Mouse (Mus musculus) forelimb bud, embryonic 11.5 days (tissue): ENCODE results near the gene Cdk5.

Experiments used
- DNase-seq: peaks from one replicate; pipeline ENCODE4 v3.0.0-alpha.2; 2012; ENCODE audit warnings: low read depth, low spot score

Gene Cdk5

DNA sequence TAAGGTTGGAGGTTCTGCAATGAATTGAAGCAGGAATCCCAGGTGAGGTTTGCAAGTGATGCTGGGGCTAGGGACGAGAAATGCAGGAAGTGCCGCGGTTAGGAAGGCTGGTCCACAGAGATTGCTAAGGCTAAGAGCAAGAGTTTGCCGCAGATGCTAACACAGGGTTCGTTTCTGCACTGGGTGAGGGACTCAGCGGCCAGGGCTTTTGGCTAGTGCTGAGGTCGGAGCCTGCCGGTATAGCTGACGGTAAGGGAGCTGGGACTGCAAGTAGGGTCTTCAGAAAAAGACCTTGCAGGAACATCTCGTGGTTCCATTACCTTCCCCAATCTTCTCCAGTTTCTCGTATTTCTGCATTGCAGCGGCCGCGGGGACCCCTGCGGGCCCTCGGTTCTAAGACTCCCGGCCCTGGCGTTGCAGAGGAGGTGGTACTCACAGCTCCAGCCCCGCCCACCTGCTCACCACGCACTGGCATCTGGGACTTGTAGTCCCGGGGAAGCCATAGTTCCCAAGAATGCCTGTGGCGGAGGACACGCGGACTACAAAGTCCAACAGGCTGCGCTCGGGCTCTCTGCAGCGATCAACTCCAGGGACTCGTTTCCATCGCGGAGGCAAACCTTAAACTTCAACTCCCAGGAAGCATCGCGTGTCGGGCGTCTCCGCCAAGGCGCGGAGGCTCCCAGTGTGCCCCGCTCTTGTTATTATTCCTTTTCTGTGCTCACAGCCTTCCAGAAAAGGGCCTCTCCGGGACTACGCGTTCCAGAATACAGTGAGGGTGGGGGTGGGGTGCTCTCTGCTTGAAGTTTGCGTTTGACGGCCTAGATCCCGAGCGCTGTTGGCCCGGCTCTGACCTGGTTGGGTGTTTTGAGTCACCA, at the start of gene Cdk5, which contains the start of gene Slc4a2:
Cdk5 (minus strand) TSS at position 402 of the 875 bp plus-strand sequence.
Slc4a2 (plus strand) TSS at position 709 of the 875 bp plus-strand sequence.
- peak; percentile 99 for DNase-seq

DNA sequence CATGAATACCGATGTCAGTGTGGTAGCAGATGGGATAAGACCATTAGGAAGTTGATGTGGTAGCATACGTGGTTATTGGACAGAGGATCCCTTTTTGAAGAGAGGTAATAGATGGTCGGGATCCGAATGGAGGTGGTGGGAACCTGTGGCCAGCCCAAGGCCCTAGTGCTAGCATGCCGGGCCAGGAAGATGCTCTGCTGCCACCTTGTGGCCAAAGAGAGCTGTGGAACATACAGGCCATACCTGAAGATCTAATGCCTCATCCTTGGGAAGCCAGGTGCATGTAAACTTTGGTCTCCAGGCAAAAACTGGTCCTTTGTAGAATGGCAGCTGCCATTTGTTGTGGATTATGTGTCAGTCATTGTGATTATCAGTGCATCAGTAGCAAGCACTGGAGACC, 47.3 kb upstream of the Cdk5 start:
- DNase-seq, result peak; percentile 78

DNA sequence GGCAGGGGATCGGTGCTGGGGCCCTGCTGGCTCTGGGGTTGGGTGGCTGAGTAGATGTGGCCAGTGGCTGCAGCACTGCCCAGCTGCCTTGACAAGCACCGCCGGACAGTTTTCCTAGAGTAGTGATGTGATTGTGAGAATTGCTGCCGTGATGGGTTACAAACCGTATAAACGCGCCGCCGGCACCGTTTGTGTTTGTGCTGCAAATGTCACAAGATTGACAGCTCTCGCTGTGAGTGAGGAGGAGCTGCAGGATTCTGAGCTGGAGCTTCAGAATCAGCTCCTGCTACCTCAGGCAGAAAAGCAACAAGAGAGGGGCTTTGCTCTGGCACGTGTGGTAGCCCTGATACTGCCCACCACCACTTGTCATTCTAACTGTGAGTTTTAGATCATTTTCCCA, 43.4 kb upstream of the Cdk5 start:
- DNase-seq, result no peak

DNA sequence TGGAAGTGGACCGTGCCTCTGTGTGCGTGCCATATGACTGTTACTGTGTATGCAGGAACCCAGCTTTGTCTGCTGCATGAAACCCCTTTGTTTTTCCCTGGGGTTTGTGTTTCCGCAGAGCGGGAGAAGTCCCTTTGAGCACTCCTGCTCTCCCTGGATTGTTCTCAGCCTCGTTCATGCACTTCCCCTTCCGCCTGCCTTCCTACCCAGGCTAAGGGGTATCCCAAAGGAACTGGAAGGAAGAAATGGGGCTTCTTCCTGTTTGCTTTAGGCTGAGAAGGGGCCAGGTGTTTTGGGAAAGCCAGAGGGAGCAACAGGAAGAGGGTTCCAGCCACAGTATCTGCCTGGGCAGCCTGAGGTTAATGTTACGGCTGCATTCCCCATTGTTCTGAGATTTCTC, 32.3 kb upstream of the Cdk5 start:
- DNase-seq, result no peak

DNA sequence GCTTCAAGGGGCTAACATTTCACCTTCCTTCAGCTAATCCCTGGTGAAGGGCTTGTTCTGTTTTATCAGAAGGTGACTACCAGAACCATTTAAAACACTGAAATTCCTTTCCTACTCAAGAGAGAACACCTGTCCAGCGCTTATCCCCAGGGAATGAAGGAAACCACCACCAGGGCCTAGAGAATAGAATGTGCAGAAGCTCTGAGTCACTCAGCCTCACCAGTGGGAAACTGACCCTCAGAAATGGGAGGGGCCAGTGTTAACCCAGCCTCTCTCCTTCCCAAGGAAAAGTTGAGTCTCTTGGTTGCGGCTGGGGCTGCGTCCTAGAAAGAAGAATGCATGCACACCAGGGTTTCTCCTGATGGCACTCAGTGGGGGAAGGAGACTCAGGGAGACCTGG, 31.7 kb upstream of the Cdk5 start:
- DNase-seq, result no peak

DNA sequence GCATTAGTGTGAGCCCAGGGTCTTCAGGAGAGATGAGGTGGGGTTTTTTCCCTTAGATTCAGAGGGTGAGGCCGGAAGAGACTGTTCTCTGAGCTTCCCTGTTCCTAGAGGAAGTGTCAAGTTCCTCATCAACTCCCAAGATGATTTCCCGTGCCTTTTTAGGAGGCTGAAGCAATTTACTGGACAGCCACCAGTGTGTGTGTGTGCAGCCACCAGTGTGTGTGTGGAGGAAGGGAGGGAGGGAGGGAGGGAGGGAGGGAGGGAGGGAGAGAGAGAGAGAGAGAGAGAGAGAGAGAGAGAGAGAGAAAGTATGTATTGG, 30.6 kb upstream of the Cdk5 start:
- DNase-seq, result no peak

DNA sequence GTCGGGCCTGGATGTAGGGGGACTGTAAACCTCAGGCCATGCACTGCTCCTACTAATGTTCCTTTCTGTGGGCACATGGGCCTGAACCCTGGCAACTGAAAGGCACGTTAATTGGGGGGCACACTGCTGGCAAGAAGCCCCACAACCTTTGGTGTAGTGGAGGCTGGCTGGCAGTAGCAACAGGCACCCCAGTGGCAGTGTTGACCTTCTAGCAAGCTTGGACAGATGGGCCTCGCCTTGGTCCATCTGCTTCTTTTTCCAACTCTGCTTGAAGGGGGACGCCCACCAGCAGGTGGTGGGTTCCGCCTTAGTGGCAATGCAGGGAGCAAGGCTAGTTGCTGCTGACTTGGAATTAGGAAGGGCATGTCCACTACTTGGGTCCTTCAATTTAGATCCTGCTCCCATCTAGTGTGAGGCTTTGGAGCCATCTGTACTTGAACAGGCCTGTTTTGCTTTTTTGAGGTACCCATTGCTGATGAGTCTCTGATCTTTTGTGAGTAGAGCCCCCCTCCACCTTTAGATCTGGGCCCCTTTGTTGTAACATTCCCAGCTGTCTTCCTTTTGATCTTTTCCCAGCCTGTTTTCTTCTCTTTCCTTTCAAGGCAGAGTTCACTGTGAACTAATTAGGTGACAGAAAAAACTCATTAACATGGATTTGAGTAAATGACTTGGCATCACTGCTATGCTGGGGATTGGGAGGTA, 30.1 kb upstream of the Cdk5 start:
- no peak for DNase-seq

DNA sequence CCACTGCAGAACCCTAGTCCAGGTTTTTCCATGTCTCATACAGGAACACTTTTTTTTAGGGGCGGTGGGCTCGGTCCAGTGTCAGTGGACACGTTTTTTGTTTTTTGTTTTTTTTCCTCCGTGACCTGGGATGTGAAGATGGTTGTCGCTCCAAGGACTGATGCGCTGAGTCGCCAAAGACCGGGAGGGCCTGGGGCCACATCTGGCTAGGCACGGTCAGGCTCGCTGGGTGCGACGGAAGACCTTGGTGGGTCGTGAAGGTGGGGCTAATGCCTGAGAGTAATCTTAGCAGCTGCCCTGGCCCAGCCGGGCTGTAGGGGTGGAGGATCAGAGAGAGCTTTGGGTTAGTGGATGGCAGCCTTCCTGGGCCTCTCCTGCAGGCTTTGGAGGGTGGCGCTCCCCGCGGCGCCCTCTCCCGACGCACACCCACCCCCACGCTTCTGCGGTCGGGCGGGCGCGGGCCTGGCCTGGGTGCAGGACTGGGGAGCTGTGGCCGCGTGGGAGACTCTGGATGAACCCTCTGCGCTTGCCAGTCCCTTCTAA, 29.4 kb upstream of the Cdk5 start:
- DNase-seq, result no peak

DNA sequence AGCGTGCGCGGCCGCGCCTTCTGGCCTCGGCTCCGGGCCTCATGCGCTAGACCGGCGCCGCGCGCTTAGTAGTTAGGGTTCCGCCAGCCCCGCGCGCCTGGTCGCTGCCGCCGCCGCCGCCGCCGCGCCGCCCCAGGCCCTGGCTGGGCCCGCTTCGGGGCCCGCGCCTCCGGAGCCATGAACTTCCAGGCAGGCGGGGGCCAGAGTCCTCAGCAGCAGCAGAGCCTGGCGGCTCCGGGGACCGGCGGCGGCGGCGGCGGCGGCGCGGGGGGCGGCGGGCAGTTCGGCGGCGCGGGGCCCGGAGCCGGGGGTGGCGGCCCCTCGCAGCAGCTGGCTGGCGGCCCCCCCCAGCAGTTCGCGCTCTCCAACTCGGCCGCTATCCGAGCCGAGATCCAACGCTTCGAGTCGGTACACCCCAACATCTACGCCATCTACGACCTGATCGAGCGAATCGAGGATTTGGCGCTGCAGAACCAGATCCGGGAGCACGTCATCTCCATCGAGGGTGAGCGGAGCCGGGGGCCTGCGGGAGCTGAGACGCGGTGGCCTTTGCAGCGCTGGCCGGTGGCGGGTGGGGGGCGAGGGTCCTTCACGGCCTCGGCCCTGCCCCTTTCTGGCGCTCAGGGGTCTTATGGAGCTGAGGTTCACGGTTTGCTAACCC, 28.8 kb upstream of the Cdk5 start, which contains the start of gene Agap3:
Agap3 (plus strand) TSS at position 148 of the 661 bp plus-strand sequence.
- no peak for DNase-seq

DNA sequence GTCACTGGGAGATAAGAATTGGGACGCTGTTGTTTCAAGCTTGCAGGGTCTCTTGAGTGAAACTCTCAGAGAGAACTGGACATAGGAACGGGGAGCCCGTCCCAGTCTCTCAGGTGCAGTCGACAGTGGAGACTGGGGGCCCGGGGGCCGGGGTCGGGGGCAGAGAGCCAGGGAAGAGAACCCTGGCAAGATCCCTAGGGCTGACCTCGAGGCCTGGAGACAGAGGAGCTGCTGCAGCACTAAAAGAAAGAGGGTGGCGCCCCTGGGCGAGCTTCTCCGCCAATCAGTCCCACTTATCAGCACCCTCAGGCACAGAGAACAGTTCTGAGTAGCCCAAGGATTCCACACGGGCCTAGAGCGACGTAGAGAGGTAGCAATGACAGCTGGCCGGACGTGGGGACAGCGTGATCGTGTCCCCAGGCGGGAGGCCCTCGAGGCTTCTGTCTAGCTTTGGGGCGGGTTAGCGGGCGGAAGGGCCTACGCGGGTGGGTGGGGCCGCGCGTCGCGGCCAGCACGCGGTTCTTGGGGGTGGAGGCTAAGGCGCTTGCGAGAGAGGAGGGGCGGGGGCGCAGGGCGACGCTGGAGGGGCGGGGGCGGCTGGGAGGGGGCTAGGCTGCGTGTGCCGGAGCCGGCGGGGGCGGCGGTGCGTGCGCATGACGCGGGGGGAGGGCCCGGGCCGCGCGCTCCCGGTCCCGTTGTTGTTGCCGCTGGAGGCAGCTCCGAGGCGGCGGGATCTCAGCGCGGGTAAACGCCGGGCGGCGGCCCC, 28.1 kb upstream of the Cdk5 start:
- peak; percentile 88 for DNase-seq

DNA sequence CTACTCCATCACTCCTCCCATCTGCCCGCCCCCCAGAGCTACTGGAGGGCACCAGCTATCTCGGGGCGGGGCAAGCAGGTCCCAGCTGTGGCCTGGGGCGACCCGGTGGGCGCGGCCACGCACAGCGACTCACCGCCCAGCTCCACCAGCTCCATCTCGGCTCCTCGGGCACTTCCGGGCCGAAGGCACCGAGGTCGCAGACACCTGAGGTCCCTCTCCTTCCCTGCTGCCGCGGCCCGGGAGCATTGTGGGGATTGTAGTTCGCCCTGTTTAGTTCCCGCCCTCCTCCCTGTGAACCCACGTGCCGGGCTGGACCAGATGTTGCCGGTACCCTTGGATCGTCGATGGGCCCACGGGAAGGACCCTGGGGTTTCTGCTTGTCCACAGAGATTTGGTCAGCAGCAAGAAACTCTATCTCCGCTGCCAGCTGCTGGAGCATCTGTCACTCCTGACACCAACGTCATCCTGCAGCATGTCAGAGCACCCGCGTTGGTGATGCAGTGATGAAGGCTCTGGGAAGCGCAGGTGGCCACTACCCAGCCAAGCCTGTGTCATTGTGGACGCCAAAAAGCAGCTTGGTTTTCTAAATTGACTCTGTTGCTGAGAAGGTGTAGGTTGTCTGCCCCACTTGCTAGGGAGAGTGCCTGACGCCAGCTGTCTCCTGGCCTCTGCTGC, 24.4 kb upstream of the Cdk5 start, which contains the start of gene Tmub1:
Tmub1 (minus strand) TSS at position 231 of the 675 bp plus-strand sequence.
- peak; percentile 84 for DNase-seq

DNA sequence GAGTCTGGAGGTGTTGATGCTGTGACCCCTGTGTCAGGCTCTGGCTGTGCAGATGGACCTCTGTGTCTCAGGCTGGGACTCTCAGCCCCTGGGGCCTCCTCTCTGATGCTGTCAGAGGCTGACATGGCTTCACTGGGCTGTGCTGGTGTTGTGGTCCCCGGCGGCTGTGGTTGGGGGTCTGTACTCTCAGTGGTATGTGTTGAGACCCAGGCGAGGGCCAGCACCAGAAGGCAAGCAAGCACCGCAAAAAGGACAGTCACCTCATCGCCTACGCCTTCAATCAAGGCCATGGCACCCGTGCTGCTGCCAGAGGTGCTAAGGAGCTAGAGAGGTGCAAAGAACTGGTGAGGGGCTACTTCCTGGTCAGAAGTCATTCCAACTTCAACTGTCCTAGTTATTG, 23.3 kb upstream of the Cdk5 start:
- DNase-seq, result no peak

DNA sequence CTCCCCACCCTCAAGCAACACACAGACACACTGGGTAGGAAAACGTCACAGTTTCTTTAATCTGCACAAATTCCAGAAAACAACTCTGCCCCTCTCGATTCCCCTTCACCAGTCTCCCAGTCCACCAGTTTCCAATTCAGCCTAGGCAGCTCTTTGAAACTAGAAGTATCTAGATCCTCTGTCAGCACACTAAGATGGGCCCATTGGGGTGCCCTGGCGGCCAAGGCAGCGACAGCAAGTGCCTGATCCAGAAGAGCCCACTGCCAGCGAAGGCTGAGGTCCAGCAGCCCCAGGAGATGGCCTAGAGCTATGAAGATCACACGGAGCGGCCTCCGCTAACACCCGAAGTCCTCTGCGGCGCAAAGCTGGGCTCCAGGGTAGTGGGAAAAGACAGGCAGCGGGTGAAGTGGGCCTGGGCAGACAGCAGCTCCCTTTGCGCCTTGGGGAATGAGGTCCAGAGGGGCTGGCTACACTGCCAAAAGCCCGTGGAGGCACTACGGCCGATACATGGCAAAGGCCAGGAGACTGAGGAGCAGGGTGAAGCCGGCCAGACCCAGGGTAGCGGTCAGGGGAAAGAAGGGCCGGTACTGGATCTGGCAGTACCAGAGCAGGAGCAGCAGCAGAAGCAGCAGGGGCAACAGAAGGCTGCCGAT, 22.2 kb upstream of the Cdk5 start:
- DNase-seq, result no peak

DNA sequence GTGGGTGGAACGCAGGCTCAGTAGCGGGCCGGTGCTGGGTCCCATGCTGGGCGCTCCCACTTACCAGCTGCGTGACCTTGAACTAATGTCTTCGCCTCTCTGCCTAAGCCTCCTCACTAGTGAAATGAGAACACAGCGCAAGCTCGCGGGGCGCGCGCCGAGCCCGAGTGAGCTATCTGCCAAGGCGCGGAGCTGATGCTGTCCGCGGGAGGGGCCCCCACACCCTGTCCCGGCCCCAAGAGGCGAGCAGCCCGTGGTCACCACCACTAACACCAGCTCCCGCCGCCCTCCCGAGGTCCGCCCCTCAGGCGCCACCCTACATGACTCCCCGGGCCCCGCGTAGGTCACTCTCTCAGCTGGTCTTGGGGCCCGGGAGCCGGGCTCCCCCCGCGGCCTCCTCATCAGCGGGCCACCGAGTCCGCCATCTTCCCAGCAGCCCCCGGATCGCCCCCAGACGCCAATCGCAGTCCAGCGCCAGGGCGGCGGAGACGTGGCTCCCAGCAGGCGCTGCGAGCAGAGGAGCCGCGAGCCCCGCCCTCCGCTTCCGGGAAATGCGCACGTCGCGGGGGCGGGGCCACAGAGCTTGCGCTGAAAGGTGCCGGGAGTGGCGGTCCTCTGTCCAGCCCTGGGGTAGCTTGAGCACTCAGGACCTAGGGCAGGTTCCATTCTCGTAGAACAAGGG, 21.6 kb upstream of the Cdk5 start, which contains the start of gene Fastk:
Fastk (minus strand) TSS at position 542 of the 682 bp plus-strand sequence.
- DNase-seq, result peak; percentile 84

DNA sequence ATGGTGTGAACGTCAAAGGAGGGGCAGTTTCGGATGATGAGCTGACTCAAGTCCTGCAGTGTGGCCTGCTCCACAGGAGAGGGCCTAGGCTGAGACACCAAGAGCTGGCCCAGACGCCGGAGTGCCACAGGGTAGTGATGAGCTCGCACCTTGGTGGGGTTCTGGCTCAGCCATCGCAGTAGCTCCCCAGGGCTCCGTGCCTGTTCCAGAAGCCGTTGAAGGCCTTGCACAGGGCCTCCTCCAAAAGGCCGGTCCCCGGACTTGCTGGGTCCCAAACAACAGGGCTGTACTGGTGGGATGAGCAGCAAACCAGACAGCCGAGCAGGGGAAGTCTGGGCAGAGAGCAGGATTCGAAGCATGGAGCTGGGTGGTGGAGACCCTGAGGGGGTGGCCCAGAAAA, 20.6 kb upstream of the Cdk5 start:
- no peak for DNase-seq

DNA sequence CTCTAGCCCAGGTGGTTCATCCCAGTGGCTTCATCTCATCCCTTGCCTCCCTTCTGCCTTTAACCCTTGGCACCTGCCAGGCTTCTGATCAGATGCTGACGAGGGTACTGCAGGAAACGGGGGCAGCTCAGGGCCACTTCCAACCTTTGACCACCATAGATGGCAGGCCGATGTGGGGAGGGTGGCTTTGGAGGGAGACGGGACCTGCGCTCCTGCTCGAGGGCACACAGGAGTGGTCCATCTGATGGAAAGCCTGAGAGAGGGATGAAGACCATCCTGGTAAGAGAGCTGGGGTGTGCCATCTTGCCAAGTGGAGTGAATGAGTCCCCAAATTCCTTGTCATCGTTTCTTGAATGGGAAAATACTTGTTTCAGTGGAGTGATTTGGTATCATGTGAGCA, 19.9 kb upstream of the Cdk5 start:
- no peak for DNase-seq

DNA sequence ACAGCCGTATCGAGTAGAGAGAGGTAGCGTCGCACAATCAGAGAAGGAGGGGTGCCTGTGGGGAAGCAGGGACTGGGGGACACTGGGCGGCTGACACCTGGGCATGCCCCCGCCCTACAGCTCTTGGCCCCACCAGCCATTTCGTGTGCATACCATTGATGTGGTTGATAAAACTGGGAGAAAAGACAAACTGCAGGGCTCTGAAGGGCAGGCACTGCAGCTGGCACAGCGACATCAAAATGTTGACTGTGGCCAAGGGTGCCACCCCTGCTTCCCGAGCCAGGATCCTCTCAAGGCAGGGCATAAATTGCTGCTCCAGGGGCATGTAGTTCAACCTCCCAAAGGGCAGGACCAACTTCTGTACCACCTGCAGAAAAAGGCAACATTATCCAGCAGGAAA, 18.7 kb upstream of the Cdk5 start:
- DNase-seq, result no peak

DNA sequence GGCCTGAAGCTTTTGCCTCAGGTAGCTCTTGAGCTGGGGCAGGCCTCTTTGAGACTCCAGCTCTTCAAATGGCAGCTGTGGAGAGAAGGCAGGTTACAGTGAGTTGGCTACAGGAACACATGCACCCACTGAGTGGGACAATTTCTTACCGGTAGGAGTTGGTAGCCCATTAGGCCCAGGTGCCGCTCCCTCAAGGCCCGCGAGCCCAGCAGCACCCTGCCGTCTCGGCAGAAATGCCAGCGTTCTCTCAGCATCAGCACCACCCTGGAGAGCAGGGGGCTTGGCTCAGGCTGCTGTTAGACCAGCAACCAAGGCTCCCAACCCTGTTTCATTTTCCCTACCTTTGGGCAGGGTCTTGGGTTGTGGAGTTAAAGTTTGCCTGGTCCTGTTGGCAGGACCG, 17.9 kb upstream of the Cdk5 start:
- DNase-seq, result no peak

DNA sequence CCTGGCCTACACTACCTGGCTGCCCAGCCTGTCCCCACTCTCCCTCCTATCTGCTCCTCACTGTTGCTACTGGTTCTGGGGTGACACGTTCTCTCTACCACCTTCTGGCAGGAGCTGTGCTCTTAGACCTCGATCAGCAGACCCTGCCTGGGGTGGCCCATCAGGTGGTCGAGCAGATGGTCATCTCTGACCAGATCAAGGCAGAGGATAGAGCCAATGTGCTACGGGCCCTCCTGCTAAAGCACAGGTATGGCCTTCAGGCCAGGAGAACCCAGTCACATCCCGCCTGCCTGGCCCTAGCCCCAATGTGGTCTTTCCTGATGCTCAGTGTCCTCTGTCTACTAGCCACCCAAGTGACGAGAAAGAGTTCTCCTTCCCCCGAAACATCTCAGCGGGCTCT, 10.7 kb upstream of the Cdk5 start:
- DNase-seq, result no peak

DNA sequence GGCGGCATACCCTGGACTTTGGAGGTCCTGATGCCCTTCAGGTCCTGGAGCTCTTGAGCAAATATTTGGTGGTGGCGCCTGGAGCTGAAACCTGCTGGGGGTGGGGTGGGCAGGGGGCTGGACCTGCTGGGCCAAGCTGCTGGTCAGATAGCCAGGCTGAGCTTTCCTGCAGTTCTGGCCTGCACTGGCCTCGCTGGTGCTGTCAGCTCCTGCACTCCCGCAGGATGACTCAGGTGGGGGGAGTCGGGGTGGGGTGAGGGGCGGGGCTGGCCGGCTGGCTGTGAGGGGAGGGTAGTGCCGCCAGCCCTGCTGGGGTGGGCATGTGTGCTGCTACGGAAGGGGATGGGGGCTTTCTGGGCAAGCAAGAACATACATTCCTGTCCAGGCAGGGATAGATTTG, 5.3 kb upstream of the Cdk5 start:
- no peak for DNase-seq
